Mouse (Mus musculus) right cerebral cortex, adult 18-20 months (tissue): ENCODE data around the gene Tmem267.
"Not testable (repeated sequence)": the region's sequence is repeated elsewhere in the genome, so short reads cannot be mapped to it uniquely, and the experiment has no call there.

Source experiments
- DNase-seq: peaks from one replicate; pipeline ENCODE4 v3.0.0; 2022; ENCODE audit warnings: mixed read lengths

Tmem267 gene

DNA sequence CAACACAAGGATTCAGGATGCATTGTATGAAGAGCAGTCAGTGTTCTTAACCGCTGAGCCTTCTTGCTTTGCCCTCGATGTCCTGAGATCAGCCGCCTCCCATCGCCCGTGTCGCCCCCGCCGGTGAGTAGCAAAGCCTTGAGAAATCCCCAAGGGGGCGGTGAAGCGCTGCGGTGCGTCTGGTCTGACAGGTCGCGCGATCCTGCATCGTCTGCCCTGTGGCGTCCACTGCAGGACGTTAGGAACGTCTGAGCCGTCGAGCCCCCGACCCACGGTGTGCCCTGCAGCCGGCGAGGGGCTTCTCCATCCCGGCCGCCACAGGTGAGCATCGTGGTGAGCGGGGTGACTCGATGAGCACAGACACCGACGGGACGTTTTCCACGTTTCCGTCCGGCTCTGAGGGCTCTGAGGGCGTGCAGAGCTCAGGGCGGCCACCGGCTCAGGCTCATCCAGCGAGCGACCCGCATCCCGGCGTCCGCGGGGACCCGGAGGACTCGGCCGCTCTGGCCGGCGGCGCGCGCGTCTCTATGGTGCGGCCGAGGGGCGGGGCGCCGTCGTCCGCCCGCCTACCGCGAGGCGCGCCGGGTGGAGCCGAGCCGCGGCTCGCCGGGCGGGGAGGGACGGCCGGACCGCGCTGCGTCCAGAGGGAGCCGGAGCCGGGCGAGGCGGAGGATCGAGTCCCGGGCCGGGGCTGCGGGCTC is at the start of gene Tmem267, which contains the start of gene 3110070M22Rik:
Gene Tmem267, plus strand, starts transcription at position 160 of the 701 bp plus-strand sequence.
Gene 3110070M22Rik, minus strand, starts transcription at position 504 of the 701 bp plus-strand sequence.
- peak; percentile 89 for DNase-seq

DNA sequence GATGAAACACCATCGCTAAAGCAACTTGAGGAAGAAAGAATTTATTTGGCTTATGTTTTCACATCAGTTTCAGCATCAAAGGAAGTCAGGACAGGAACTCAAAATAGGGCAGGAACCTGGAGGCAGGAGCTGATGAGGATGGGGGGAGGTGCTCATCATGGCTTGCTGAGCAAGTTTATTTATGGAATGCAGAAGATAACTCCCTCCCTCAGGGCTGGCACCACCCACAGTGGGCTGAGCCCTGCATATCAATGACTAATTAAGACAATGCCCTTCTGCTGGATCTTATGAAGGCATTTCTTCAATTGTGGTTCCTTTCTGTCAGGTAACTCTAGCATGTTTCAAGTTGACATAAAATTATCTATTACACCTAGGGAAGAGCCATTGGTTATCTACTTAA is 45.6 kb upstream of the Tmem267 start:
- DNase-seq: no peak

DNA sequence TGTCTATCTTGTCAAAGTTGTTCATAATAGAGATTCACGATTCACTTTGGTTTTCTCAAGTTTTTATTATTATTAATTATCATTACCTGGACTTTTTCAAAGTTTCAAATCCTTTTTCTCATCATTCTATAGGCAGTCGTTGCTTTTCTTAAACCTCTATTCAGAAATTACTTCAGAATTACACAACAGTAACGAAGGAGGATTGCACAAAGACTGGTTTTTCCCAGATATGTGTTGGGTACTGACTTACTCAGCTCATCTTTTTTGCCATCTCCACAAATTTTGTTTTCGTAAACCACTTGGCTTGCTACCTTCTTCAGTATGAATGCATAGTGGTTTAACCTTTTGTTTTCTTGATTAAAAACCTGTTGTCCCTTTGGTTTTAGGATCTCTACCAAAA is 34.3 kb upstream of the Tmem267 start:
- DNase-seq: no peak

DNA sequence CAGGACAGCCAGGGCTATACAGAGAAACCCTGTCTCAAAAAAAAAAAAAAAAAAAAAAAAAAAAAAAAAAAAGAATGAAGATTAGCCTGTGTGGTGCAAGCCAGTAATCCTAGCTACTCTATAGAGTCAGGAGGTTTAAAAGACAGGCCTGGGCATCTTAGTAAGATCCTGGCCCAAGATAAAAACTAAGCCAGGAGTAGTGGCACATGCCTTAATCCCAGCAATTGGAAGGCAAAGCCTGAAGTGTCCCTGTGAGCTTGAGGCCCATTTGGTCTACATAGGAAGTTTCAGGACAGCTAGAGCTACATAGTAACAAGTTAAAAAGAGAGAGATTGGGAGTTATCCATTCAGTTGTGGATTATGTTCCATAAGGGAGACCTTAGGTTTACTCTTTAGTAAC is 32.8 kb upstream of the Tmem267 start:
- no peak for DNase-seq

DNA sequence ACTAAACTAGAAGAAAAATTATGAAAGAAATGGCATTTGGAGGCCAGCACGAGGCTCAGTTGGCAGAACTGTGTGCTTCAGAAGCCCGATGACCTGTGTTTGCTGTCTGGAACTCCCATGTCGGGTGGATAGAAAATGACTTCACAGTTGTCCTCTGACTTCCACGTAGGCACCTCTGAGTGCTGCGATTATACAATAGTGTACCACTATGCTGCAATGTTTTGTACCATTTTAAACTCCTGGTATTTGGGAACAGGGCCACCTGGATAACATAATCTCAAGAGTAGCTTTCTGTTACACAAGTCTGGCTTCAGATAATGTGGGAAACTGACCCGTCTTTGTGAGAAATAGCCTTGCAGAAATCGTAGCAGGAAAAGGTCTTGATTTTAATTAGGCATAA is 31.5 kb upstream of the Tmem267 start:
- no peak for DNase-seq

DNA sequence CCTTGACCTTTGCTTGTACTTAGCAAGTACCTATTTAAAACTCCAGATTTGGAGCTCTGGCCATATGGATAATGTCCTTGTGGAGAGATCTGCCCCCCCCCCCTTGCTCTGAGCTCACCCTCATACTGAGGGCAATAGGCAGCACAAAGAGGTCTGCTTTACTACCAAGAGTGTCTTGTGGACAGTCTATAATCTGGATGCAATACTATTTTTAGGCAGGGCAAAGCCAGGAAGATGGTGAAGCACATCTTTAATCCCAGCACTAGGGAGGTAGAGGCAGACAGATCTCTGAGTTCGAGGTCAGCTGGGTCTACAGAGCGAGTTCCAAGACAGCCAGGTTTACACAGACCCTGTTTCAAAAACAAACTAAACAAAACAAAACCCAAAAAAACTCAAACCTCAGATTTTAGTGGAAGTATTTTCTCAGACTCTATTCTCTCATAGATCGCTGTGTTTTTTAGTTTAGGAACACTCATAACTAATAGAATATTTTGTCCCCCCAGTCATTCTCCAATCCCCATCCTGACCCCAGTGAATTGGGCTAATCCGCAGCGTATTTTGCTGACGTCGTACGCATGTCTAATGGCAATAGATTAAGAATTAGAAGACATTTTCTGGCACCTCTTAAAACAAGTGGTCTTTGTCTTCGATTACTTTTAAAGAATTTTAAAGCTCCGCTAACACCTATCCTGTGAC is 25.8 kb upstream of the Tmem267 start:
- no peak for DNase-seq

DNA sequence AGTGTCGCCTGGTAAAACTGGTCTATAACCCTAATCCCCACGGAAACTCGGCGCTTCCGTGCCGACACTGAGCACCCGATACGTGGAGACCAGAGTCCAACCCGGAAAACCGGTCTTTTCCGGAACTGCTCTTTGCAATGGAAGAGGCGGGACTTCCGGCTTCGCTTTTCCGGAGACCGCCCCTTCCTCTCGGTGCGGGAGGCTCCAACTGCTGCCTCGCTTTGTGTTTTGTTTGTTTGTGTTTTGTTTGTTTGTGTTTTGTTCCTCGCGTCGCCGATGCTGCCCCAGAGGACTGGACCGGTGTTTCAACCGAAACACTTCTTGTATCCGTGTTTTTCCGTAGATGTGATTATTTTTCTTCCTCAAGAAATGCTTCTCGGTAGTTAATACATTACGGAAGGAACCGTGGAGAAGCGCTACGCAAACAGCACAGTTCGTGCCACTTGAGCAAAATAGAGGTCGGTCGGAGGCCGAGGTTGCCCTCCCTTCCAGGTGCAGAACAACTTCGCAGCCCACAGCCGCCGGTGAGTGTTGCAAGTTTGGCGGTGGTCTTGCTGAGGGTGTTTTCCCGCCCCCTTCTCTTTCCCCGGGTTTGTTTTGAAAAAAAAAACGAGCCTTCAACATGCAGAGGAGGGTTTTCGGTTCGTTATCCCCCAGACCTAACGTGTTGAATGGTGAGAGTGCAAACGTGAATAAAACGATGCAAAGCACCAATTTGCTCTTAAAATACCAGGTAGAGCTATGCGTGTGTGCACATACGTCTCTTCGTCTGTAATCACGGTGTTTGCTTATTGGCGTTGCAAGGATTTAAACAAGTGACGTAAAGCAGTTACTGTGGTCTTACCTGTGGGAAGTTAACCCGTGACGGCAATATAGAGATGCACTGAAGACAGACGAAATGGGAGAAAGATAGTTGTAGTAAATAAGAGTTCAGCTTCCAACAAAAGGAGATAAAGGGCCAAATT is 25.0 kb upstream of the Tmem267 start, which contains the start of gene 4833420G17Rik:
Gene 4833420G17Rik, plus strand, starts transcription at position 173 of the 965 bp plus-strand sequence.
- peak; percentile 91 for DNase-seq

DNA sequence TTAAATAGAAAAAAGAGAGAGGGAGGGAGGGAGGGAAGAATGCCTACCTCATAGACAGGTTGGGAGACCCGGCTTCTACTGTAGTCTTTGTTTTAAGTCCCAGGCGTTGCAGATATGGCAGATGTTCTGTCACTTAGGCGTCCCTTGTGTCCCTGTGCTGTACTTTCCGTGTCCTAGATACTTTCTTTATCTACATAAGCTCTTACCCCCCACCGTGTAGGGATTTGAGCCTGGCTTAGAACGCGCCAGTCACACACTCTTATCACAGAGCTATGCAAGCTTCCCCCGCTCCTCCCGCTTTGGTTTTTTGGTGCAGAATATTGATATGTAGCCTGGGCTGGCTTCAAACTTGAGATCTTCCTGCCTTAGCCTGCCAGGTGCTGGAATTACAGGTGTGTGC is 11.2 kb upstream of the Tmem267 start:
- DNase-seq: no peak

DNA sequence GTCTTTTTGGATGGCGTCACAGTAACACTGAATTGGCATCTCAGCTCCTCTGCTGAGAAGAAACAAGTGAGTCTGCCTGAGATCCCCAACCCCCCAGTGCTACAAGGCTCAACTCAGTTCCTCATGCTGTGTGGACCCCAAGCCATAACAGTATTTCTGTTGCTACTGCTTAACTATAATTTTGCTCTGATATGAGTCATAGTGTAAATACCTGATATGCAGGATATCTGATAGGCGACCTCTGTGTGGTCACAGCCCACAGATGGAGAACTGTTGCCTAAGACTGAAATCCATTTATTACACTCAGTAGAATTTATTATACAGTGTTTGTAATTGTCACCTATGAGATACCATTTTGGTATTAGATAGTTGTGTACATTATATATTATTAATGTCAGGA is 10.1 kb upstream of the Tmem267 start:
- no peak for DNase-seq

DNA sequence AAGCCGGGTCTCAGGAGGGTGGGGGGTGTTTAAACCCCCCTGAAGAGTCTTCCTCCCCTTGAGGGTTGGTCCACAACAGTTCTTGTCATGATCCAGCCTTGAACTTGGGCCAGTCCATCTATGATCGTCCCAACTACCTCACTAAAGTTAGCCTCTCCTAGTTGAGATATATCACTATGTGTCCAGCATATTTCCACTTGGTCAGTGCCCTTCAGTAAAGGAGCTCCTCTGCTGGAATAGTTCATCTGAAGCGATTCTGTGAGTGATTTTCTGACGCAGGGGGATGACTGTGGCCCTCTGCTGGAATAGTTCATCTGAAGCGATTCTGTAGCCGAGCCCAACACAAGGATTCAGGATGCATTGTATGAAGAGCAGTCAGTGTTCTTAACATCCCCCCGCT is 485 bp upstream of the Tmem267 start:
- no peak for DNase-seq

DNA sequence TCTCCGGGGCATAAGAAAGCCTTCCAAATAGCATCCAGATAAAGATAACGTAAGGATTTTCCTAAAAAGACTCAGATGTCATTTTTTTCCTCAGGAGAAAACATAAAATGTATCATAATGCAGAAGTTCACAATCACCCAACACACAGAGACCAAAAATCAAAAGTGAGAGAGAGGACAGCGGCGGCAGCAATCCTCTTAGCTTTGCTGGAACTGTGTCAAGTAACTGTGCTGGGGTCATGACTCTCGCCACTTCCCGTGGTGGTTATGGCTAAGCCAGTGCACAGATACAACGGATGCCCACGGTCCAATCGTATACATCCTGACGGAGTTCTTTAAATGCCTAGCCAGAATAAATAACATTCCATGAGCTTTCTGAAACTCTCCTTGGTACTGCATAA is 4.2 kb downstream of the Tmem267 start:
- DNase-seq: not testable (repeated sequence)

DNA sequence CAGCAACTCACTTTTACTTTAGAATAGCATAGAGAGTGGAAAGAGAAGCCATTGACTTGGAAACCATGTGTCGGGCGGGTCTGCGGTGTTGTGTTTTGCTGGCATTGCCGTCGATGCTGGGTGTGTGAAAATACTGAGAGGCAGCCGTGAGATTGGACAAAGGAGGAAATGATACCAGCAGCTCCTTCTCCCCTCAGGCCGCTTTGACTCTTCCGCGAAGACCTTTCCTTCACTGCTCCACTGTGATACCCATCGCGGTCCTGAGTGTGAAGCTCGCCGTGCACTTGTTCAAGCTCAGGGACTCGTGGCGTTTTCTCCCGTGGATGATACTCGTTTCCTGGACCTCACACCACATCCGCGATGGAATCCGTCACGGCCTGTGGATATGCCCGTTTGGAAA is 7.1 kb downstream of the Tmem267 start:
- DNase-seq: not testable (repeated sequence)

DNA sequence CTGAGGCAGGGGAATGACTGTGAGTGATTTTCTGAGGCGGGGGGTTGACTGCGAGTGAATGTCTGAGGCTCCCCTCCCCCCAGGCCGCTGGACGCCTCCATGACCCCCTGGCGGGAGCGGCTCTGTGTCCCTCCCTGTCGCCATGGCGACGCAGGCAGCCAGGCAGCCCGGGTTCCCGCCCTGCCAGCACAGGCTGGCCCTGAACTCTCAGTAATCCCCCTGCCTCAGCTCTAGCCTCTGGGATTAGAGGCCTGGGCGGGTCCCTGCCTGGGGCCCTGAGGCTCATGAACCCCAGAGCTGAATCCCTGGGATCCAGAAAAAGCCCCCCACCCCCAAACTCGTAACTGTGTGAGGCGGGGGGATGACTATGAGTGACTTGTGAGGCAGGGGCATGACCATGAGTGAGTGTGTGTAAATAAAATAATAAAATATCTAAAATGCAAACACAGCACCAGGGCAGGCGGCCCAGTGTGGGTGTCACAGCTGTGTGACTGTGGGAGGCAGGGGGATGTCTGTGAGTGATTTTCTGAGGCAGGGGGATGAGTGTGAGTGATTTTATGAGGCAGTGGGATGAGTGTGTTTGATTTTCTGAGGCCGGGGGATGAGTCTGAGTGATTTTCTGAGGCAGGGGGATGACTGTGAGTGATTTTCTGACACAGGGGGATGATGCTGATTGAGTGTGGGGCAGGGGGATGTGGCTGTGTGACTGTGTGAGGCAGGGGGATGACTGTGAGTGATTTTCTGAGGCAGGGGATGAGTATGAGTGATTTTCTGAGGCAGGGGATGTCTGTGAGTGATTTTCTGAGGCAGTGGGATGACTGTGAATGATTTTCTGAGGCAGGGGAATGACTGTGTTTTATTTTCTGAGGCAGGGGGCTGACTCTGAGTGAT is 108.7 kb downstream of the Tmem267 start:
- peak; percentile 22 for DNase-seq

DNA sequence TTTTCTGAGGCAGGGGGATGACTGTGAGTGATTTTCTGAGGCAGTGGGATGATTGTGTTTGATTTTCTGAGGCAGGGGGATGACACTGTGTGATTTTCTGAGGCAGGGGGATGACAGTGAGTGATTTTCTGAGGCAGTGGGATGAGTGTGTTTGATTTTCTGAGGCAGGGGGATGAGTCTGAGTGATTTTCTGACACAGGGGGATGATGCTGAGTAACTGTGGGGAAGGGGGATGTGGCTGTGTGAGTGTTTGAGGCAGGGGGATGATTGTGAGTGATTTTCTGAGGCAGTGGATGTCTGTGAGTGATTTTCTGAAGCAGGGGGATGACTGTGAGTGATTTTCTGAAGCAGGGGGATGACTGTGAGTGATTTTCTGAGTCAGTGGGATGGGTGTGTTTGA is 110.6 kb downstream of the Tmem267 start:
- peak; percentile 9 for DNase-seq

DNA sequence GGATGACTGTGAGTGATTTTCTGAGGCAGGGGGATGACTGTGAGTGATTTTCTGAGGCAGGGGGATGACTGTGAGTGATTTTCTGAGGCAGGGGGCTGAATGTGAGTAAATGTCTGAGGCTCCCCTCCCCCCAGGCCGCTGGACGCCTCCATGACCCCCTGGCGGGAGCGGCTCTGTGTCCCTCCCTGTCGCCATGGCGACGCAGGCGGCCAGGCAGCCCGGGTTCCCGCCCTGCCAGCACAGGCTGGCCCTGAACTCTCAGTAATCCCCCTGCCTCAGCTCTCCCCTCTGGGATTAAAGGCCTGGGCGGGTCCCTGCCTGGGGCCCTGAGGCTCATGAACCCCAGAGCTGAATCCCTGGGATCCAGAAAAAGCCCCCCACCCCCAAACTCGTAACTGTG is 111.2 kb downstream of the Tmem267 start:
- peak; percentile 21 for DNase-seq

DNA sequence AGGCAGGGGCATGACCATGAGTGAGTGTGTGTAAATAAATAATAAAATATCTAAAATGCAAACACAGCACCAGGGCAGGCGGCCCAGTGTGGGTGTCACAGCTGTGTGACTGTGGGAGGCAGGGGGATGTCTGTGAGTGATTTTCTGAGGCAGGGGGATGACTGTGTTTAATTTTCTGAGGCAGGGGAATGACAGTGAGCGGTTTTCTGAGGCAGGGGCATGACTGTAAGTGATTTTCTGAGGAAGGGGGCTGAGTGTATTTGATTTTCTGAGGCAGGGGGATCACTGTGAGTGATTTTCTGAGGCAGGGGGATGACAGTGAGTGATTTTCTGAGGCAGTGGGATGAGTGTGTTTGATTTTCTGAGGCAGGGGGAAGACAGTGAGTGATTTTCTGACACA is 111.7 kb downstream of the Tmem267 start:
- DNase-seq: not testable (repeated sequence)

DNA sequence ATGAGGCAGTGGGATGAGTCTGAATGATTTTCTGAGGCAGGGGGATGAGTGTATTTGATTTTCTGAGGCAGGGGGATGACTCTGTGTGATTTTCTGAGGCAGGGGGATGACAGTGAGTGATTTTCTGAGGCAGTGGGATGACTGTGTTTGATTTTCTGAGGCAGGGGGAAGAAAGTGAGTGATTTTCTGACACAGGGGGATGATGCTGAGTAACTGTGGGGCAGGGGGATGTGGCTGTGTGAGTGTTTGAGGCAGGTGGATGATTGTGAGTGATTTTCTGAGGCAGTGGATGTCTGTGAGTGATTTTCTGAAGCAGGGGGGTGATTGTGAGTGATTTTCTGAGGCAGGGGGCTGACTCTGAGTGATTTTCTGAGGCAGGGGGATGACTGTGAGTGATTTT is 112.3 kb downstream of the Tmem267 start:
- DNase-seq: peak; percentile 23

DNA sequence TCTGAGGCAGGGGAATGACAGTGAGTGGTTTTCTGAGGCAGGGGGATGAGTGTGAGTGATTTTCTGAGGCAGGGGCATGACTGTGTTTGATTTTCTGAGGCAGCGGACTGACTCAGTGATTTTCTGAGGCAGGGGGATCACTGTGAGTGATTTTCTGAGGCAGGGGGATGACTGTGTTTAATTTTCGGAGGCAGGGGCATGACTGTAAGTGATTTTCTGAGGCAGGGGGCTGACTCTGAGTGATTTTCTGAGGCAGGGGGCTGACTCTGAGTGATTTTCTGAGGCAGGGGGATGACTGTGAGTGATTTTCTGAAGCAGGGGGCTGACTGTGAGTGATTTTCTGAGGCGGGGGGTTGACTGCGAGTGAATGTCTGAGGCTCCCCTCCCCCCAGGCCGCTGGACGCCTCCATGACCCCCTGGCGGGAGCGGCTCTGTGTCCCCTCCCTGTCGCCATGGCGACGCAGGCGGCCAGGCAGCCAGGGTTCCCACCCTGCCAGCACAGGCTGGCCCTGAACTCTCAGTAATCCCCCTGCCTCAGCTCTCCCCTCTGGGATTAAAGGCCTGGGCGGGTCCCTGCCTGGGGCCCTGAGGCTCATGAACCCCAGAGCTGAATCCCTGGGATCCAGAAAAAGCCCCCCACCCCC is 115.0 kb downstream of the Tmem267 start:
- peak; percentile 31 for DNase-seq

DNA sequence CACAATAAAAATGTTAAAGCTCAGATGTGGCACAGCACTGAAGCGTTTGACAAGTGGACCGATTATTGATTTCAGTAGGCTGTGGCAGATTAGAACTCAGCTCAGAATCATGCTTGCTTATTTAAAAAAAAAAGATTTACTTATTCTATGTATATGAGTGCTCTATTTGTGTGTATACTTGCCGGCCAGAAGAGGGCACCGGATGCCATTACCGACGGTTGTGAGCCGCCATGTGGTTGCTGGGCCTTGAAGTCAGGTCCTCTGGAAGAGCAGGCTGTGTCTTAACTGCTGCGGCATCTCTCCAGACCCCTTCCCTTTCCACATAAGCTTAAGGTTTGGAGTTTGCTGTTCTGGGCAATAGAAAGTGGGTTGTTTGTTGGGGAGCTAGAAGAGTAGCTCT is 116.1 kb downstream of the Tmem267 start:
- DNase-seq: not testable (repeated sequence)

DNA sequence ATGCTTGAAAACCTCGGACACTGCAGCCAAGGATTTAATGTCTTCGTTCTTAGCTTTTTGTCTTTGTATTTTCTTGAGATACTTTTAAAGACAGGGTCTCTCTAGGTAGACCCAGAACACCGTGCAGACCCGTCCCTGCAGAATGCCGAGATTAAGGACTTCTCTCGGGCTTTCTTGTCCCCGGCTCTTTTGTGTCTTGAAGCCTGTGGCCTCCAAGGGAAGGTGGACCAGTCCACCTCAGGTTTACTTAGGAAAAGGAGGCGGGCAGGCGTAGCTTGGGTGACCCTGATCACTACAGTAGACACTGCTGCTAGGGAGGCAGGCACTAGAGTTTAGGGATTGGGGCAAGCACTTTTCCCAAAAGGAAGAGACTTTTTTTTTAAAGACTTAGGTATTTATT is 116.5 kb downstream of the Tmem267 start:
- DNase-seq: not testable (repeated sequence)

DNA sequence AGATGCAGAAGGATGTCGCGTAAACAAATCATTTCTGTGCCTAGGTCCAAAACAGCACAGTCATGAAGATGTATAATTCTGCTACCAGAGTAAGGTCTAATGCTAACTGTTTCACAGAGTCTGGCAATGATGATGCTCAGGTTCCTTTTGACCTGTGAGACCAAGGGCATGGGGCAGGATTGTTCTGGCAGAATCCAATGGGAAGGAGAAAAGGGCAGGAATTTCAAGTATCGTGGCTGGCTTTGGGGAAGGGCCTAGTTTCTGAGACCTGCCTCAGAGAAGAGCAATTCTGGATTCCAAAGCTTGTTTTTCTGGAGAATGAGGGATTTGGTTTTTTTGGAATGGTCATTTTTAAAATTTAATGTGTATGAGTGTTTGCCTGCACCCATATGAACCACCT is 131.0 kb downstream of the Tmem267 start:
- DNase-seq: no peak

DNA sequence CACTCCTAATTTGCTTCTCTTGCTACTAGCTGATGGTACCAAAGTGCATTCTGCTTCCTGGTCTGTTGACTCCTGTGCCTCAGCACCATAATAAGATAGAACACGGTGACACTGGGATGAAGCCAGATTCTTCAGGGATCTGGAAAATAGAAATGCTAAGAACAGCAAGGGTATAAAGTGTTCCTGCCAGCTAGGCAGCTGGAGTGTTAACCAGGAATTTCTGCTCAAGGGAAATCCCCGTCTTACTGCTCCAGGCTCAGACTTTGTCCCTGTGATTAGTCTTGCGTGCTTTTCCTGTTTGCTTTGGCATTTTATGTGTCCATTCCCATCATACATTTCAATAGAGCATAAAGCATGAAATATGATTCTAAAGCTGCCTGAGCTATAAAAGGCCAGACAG is 131.9 kb downstream of the Tmem267 start:
- DNase-seq: peak; percentile 9
